Mouse (Mus musculus): ENCODE data around the gene Arpin. TPM values are rescaled to one million over a fixed set of nuclear protein-coding genes. Genes with fewer than 3 reads are reported as not detected.

Arpin gene
- 10 to 100 TPM; 12.5 to 12.7 TPM for total RNA-seq (2021)
- long read RNA-seq, experiment 1, partial matches to known transcripts = 0 of 4 reads
- long read RNA-seq, experiment 1, other reads (novel, unspliced or antisense) = 1 of 4 reads
- long read RNA-seq, experiment 2, transcript Arpin-201 (6 exons, 2,277 nt) = major isoform, 6 of 11 reads
- long read RNA-seq, experiment 2, partial matches to known transcripts = 2 of 11 reads
- long read RNA-seq, experiment 2, other reads (novel, unspliced or antisense) = 3 of 11 reads

GRCm38 (mm10) chr7:79934862-79935510 is at the start of gene Arpin:
Gene Arpin (minus strand): TSS chr7:79935359.
- DNase-seq (ENCODE audit: low spot score in 2 of 2) = peak; percentile 29 to 40

DNA sequence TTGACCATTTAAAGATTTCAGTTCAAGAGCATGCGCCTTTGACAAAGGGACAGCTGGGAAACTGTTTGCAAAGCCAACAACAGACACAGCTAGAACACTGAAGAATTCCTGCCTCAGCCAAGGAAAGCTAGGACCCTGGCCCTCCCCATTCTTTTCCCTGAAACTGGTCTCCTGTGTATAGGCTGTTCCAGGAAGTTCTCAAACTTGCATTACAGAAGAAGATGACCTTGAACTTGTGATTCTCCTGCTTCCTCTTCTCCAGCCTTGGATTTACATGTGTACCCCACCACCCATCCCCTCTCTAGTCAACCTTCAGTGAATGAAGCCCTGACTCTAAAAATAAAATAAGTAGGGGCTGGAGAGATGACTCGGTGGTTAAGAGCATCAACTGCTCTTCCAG is 40.2 kb upstream of the Arpin start:
- DNase-seq (ENCODE audit: low spot score in 2 of 2) = no peak

DNA sequence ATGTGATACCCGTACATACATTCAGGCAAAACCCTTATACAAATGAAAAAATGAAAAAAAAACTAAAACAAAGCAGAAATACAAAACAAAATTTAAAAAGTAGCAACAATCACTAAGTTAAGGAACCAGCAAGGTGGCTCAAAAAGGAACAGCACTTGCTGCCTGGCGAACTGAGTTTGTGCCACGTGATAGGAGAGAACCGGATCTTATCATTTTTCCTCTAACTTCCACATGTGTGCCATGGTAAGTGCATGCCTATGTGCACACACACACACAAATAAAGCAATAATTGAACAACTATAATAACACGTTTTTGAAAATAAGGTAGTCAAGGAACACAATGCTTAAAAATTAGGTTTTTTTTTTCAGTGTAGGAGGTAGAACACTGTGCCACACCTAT is 37.0 kb upstream of the Arpin start:
- no peak for DNase-seq (ENCODE audit: low spot score in 2 of 2)

DNA sequence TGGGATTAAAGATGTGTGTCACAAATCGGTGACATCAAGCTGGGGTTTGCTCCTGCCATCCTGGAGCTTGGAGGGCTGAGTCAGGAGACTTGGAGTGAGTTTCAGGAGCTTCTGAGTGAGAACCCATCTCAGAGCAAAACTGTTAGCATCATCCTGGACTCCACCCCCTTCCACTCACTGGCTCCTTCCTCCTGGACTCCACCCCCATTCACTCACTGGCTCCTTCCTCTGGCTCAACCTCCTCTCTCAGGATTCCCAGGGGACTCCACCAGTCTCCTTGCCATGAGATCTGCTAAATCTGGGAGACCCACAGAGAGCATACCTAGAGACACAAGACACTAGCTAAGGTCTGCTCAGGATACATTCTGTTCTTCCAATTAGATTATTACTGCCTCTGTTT is 35.2 kb upstream of the Arpin start:
- DNase-seq (ENCODE audit: low spot score in 2 of 2) = no peak

- DNase-seq (ENCODE audit: low spot score in 2 of 2) = no peak
Observed at GRCm38 (mm10) chr7:79968326-79968725, 33.2 kb upstream of the Arpin start.

DNA sequence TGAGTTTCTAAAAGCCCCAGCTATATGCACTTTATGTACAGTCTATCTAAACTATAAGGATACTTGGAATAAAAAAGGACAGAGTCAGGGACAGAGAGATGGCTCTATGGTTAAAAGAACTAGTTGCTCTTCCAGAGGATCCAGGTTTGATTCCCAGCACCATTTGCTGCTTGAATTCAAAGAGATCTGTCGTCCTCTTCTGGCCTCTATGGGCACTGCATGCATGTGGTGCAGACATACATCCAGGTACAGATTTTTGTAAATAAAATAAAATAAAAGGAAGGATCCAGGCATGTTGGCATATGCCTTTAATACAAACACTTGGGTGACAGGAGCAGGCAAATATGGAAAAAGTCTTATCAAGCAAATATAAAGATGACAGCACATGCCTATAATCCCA is 26.4 kb upstream of the Arpin start:
- DNase-seq (ENCODE audit: low spot score in 2 of 2) = no peak

GRCm38 (mm10) chr7:79956131-79956530 is 21.0 kb upstream of the Arpin start:
- DNase-seq (ENCODE audit: low spot score in 2 of 2) = no peak

- DNase-seq (ENCODE audit: low spot score in 2 of 2) = no peak
Observed at GRCm38 (mm10) chr7:79954890-79955289, 19.7 kb upstream of the Arpin start.

DNA sequence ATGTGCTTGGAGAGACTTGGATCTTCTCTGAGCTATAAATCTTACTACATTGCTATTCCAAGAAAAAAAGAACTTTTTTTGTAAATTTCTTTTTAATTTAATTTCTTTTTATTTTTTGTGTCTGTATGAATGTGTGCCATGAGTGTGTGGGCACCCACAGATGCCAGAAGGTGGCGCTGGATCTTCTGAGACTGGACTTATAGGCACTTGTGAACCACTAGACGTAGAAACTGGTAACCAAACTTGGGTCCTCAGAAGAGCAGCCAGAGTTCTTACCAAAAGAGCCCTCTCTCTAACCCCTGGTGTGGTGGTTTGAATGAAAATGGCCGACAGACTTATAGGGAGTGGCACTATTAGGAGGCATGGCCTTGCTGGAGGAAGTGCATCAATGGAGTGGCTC is 15.9 kb upstream of the Arpin start:
- DNase-seq (ENCODE audit: low spot score in 2 of 2) = no peak

DNA sequence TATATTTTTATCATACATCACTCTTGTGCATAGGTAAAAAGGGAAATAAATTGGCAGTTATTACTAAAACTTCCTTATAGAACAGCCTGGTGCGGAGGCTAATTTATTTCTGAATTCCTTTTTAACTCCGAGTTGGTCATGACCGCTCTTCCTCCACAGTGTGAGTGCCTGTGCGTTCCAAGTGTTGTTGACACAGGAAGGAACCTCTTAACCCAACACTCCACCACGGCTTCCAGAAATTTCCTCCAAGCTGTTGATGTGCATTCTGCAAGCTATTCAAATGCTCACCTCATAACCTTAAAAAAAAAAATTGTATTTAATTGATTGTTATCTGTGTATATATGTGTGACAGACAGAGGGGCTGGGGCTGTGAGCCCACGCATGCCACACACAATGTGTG is 15.1 kb upstream of the Arpin start:
- no peak for DNase-seq (ENCODE audit: low spot score in 2 of 2)

GRCm38 (mm10) chr7:79935511-79936205 is 499 bp upstream of the Arpin start:
- DNase-seq (ENCODE audit: low spot score in 2 of 2) = peak in 1 of 2 experiments; percentile 12

DNA sequence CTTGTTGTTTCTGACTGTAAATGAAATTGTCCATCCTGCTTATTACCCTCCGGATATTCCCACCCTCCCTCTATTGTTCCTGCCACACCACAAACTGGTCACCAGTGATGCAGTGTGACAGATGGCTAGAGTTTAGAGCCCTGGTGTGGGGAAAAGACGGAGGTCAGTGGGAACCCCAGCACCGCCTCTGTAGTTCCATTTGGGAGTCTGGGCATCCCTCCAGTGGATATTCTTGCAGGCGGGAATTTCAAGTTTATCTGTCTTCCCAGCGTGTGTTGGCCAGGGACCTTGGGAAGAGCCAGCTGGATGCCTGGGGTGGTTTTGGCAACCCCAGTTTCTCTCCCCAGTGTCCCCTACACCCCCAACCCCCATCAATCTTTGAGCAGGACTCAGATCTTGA is 698 bp downstream of the Arpin start:
- no peak for DNase-seq (ENCODE audit: low spot score in 2 of 2)

GRCm38 (mm10) chr7:79928516-79929052 is 6.6 kb downstream of the Arpin start:
- DNase-seq (ENCODE audit: low spot score in 2 of 2) = no peak

DNA sequence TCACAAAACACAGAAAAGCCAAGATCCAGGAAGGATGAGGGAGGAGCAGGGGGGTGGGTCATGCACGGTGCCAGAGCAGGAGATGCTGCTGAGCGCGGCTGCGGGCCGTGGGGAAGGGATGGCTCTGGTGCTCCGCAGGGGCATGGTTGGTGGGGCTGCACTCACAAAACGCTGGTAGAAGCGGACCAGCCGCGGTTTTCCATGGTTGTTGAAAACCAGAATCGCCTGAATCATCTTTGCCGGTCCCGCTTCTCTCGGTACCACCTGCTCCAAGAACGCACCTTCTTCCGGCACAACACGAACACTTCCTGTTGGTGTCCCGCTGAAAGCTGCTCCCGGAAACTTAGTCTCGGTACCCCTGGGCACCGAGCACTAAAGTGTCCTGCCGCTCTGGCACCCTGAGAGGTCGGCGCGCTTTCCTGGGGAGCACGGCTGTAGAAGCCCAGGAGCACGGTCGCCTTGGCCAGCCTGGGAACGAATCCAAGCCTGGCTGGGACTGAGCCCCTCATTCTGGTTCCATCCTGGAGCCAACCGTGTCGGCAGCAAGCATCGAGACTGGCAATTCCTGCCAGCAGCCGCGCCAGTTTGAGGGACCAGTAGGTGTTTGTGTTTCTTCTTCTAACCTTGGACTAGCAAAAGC is 14.7 kb downstream of the Arpin start, which contains the start of gene Ap3s2:
Ap3s2 (minus strand) TSS at position 306 of the 640 bp plus-strand sequence.
- DNase-seq (ENCODE audit: low spot score in 2 of 2) = peak; percentile 93 to 94

DNA sequence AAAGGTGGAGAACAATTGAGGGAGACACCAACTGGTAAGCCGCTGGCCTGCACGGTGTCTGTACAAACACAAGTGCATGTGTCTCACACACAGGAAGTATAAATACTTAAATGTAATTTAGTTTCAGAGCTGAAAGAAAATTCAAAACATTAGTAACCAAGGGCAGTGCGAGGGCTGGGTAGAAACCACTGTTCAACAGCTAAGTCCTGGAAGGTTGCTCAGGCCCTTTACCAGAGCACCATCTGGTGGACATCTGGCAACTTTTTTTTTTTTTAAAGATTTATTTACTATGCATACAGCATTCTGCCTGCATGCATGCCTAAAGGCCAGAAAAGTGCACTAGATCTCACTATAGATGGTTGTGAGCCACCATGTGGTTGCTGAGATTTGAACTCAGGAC is 20.6 kb downstream of the Arpin start:
- peak in 1 of 2 experiments; percentile 40 for DNase-seq (ENCODE audit: low spot score in 2 of 2)

DNA sequence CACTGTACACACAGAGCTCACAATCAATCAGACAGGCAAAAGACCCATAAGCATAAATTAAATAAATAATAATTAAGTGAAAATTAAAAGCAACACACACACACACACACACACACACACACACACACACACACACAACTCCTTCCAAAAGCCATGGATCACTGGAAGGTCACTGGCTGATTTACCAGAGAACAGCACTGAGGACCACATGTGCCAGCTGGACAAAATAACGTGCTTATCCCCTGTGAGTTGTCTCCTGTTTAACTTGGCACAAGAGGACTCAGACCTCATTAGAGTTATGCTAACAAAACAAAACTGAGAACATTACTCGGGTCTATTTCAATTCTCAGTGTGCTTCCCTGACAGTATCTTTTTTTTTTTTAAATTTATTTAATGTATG is 27.8 kb downstream of the Arpin start:
- DNase-seq (ENCODE audit: low spot score in 2 of 2) = no peak

DNA sequence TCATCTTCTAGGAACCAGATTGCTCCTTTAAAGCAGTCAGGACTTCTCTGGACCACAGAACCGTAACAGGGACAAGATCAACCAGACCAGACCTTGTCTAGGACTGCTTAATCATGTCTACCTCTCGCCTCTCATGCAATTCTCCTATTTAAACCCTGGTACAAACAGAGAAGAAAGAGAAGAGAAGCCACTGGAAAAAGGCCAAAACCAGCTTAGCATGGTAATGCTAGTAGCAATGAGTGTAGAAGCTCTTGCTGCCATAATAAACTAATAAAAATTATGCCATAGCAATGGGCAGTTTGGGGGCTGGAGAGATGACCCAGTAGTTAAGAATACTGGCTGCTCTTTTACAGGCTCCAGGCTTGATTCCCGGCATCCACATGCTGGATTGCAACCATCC is 28.2 kb downstream of the Arpin start:
- no peak for DNase-seq (ENCODE audit: low spot score in 2 of 2)

DNA sequence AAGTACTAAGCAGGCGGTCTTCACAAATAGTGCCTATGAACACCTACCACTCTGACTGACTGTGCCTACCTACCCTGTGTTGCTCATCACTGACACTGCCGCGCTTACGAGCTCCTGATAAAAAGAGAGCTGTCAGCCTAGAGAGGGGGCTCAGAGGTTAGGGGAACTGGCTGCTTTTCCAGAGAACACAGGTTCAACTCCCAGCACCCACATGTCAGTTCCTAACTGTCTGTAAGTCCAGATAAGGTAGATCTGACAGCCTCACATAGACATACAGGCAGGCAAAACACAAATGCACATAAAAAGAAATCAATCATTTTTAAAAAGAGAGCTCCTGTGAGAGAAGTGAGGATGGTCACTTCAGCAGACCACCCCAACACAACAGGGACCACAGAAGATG is 30.0 kb downstream of the Arpin start:
- DNase-seq (ENCODE audit: low spot score in 2 of 2) = no peak

- DNase-seq (ENCODE audit: low spot score in 2 of 2) = no peak
Observed at GRCm38 (mm10) chr7:79903160-79903792, 31.9 kb downstream of the Arpin start.

- no peak for DNase-seq (ENCODE audit: low spot score in 2 of 2)
Observed at GRCm38 (mm10) chr7:79900753-79901152, 34.4 kb downstream of the Arpin start.

DNA sequence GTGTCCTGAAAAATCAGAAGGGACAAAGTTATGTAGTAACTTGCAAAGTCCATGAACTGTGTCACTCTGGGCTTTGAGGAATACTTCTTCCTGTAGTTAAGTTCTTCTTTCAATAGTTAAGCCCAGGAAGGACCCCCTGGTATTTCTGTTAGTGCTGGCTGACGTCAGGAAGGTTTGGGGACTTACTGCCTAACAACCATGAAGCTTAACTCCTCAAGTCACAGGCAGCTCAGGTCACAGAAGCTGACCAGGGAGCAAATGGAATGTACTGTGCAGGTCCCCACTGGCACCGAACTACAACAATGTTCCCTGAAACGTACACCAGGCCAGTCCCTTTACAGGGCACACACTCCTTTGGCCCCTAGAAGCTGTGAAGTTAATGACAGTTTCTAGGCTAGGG is 39.9 kb downstream of the Arpin start:
- DNase-seq (ENCODE audit: low spot score in 2 of 2) = no peak

All from layer of hippocampus, postnatal 14 days (tissue).